Mouse (Mus musculus) heart, embryonic 13.5 days (tissue): ENCODE measurements around the gene Rhoa. TPM values are rescaled to one million over a fixed set of nuclear protein-coding genes. Genes with fewer than 3 reads are reported as not detected.

Experiments
- ATAC-seq: fragments of 200-750 bp; cut with Nextera tagmentation; 2 replicates; pipeline ENCODE4 v1.8.0; 2017; ENCODE audit warnings: moderate TSS enrichment; ENCODE audit not compliant: insufficient number of reproducible peaks, low FRiP score, low TSS enrichment; ENCODE audit errors: extremely low read depth
- H3K27ac ChIP-seq: fragments of 300-500 bp; sonication (generic); replicated peaks from 2 replicates; pipeline ENCODE4 v1.5.1; 2015; ENCODE audit warnings: moderate library complexity, mild to moderate bottlenecking, inconsistent platforms
- H3K27me3 ChIP-seq: fragments of 300-500 bp; sonication (generic); replicated peaks from 2 replicates; pipeline ENCODE4 v1.6.1; 2015; ENCODE audit warnings: mild to moderate bottlenecking, inconsistent platforms
- H3K36me3 ChIP-seq: fragments of 300-500 bp; sonication (generic); 2 replicates; pipeline ENCODE4 v1.6.1; 2015; ENCODE audit warnings: mild to moderate bottlenecking, inconsistent platforms
- H3K4me1 ChIP-seq: fragments of 300-500 bp; sonication (generic); 2 replicates; pipeline ENCODE4 v1.6.1; 2015; ENCODE audit warnings: inconsistent platforms
- H3K4me2 ChIP-seq: fragments of 300-500 bp; sonication (generic); 2 replicates; pipeline ENCODE4 v1.6.1; 2015; ENCODE audit warnings: inconsistent platforms, mild to moderate bottlenecking, moderate library complexity
- H3K4me3 ChIP-seq: fragments of 300-500 bp; sonication (generic); 2 replicates; pipeline ENCODE4 v1.5.1; 2015; ENCODE audit warnings: moderate library complexity, mild to moderate bottlenecking, inconsistent platforms
- H3K9ac ChIP-seq: fragments of 300-500 bp; sonication (generic); 2 replicates; pipeline ENCODE4 v1.6.1; 2015; ENCODE audit warnings: inconsistent platforms, mild to moderate bottlenecking, moderate library complexity
- H3K9me3 ChIP-seq: fragments of 300-500 bp; sonication (generic); 2 replicates; pipeline ENCODE4 v1.6.1; 2016; ENCODE audit warnings: inconsistent platforms
- WGBS: fragments of 180-500 bp; shearing (Covaris S2); methylation state at CpG from one replicate; pipeline ENCODE4 v1.1.7; 2015; ENCODE audit warnings: mixed read lengths; 5-methylcytosine and 5-hydroxymethylcytosine counted together
- polyA plus RNA-seq: library from polyadenylated mRNA; unstranded; fragments of >200 nt; fragmentation: Nextera tagmentation; extraction: Ambion mirVana; gene quantifications from 2 replicates; pipeline ENCODE4 v1.2.1, GENCODE M21; 2015

Rhoa gene
- polyA plus RNA-seq, 1 experiment from 2014 or later = 332 TPM

DNA sequence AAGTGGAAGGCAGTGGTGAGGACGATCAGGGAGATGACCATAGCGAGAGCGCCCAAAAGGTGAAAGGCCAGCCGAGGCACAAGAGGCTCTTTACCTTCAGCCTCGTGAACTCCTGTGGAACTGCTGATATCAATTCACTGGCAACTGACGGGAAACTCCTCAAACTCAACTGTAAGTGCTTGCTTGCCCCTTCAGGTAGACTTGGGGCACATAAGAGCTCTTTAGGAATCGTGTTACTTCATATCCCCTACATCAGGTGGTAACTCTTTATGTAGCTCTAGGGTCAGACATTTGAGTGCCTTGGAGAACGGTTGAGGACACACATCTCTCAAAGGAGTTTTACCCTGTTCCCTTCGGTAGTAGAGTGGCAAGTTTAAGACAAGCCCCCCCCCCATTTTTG lies 75.5 kb downstream of the Rhoa start:
- no peaks in the 10 kb centered on the region for H3K27me3 ChIP-seq
- ATAC-seq = no peak
- no peak overlapping the region for H3K4me2 ChIP-seq
- no peak overlapping the region for H3K9ac ChIP-seq
- H3K4me3 ChIP-seq = no peak overlapping the region
- H3K9me3 ChIP-seq = no peaks in the 10 kb centered on the region
- H3K27ac ChIP-seq = no peak overlapping the region
- peaks cover 7% of the 10 kb centered on the region; the same call in 1 of the 2 replicates for H3K4me1 ChIP-seq
- peaks cover 98% of the 10 kb centered on the region for H3K36me3 ChIP-seq
- 94% methylated on average over 9 of the region's 9 CpGs for WGBS

DNA sequence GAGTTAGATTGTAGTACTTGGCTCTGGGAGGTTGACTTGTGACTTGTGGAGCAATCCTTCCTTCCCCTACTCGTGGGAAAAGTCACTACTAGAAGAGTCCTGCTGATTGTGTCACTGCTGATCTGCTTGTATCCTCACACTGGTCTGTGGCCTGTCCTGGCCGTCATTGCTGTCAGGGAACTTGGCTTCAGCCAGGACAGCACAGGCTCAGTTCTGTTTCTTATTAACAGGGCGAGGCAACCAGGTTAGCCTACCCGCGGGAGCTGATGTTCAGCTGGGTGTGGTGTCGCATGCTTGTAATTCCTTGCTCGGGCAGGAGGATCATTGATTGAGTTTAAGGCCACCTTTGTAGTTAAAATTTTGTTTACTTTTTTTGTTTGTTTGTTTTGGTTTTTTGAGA lies 79.1 kb downstream of the Rhoa start:
- Histone ChIP-seq H3K4me3 (no peak overlapping the region), H3K9ac (no peak overlapping the region), H3K27me3 (no peaks in the 10 kb centered on the region), H3K27ac (no peak overlapping the region), H3K4me2 (no peak overlapping the region), H3K9me3 (no peaks in the 10 kb centered on the region), H3K36me3 (peaks cover 98% of the 10 kb centered on the region), H3K4me1 (no peaks in the 10 kb centered on the region)
- ATAC-seq = no peak
- 83% methylated on average over 7 of the region's 7 CpGs for WGBS

DNA sequence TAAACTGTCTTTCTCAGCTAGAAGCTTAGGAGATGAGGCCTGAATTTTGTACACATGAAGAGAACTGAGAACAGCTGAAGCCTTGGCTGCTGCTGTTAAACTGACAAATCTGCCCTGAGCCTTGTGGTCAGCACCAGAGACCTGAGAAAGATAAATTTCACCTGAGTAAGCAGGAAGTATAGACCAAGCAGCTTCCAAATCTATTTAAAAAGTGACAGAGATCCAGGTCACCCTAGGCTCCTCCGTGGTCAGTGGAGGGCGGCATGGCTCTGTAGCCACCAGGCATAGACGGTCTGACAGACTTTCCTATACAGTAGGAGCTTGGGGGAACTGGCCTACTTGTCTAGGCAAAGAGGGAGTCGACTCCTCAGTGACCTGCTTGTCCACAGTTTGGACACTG lies 80.9 kb downstream of the Rhoa start:
- H3K4me1 ChIP-seq = no peaks in the 10 kb centered on the region
- H3K27me3 ChIP-seq = no peaks in the 10 kb centered on the region
- H3K27ac ChIP-seq = no peak overlapping the region
- no peak overlapping the region for H3K4me3 ChIP-seq
- H3K36me3 ChIP-seq = peaks cover 99% of the 10 kb centered on the region
- WGBS = 78% methylated on average over 4 of the region's 4 CpGs
- H3K9me3 ChIP-seq = no peaks in the 10 kb centered on the region
- ATAC-seq = no peak
- no peak overlapping the region for H3K4me2 ChIP-seq
- no peak overlapping the region for H3K9ac ChIP-seq

Other genes with a start within 250 kb of the Rhoa start
- gene Mst1, start 225.7 kb upstream of the Rhoa start, polyA plus RNA-seq = 0.20 and 0.59 TPM in 2 replicates
- 29.4 and 30.9 TPM in 2 replicates for gene Rnf123, start 222.8 kb upstream of the Rhoa start, polyA plus RNA-seq
- gene Apeh, start 211.5 kb upstream of the Rhoa start, polyA plus RNA-seq = 51.3 and 62.5 TPM in 2 replicates
- 0.32 and 0.36 TPM in 2 replicates for gene Bsn, start 115.7 kb upstream of the Rhoa start, polyA plus RNA-seq
- 136 and 138 TPM in 2 replicates for gene Dag1, start 42.2 kb upstream of the Rhoa start, polyA plus RNA-seq
- gene Nicn1, start 15.7 kb upstream of the Rhoa start, polyA plus RNA-seq = 23.6 and 24.3 TPM in 2 replicates
- 10.9 and 12.9 TPM in 2 replicates for gene Amt, start 9.3 kb upstream of the Rhoa start, polyA plus RNA-seq
- 31.2 and 32.6 TPM in 2 replicates for gene Tcta, start within 50 bp of the Rhoa start, polyA plus RNA-seq
- 825 and 854 TPM in 2 replicates for gene Gpx1, start 32.8 kb downstream of the Rhoa start, polyA plus RNA-seq
- 80.6 and 86.7 TPM in 2 replicates for gene Usp4, start 41.7 kb downstream of the Rhoa start, polyA plus RNA-seq
- 0.21 and 0.39 TPM in 2 replicates for gene 1700102P08Rik, start 86.7 kb downstream of the Rhoa start, polyA plus RNA-seq
- 0.71 and 0.80 TPM in 2 replicates for gene Ccdc36, start 122.4 kb downstream of the Rhoa start, polyA plus RNA-seq
- not detected in 2 replicates for gene BC048562, start 130.4 kb downstream of the Rhoa start, polyA plus RNA-seq
- 36.3 and 42.7 TPM in 2 replicates for gene Ccdc71, start 154.4 kb downstream of the Rhoa start, polyA plus RNA-seq
- 90.6 and 106 TPM in 2 replicates for gene Klhdc8b, start 155.5 kb downstream of the Rhoa start, polyA plus RNA-seq
- 45.3 and 49.0 TPM in 2 replicates for gene Lamb2, start 173.6 kb downstream of the Rhoa start, polyA plus RNA-seq
- gene Usp19, start 184.5 kb downstream of the Rhoa start, polyA plus RNA-seq = 51.4 and 55.9 TPM in 2 replicates
- 62.2 and 69.0 TPM in 2 replicates for gene Qars, start 201.6 kb downstream of the Rhoa start, polyA plus RNA-seq
- gene Qrich1, start 210.7 kb downstream of the Rhoa start, polyA plus RNA-seq = 81.2 and 81.7 TPM in 2 replicates